Mouse (Mus musculus) midbrain, embryonic 16.5 days (tissue): Measurements from ENCODE around the gene Mapkapk3. TPM values are rescaled to one million over a fixed set of nuclear protein-coding genes. Genes with fewer than 3 reads are reported as not detected.

Experiments
- ATAC-seq: fragments of 200-750 bp; cut with Nextera tagmentation; 2 replicates; pipeline ENCODE4 v1.8.0; 2017; ENCODE audit warnings: moderate TSS enrichment
- H3K27ac ChIP-seq: fragments of 300-500 bp; sonication (generic); 2 replicates; pipeline ENCODE4 v1.5.1; 2014; ENCODE audit warnings: mild to moderate bottlenecking, low read length, mixed read lengths
- H3K27me3 ChIP-seq: fragments of 300-500 bp; sonication (generic); 2 replicates; pipeline ENCODE4 v1.6.1; 2014; ENCODE audit warnings: low read depth, low read length, mixed read lengths; ENCODE audit not compliant: control insufficient read depth, insufficient read depth
- H3K36me3 ChIP-seq: fragments of 300-500 bp; sonication (generic); 2 replicates; pipeline ENCODE4 v1.6.1; 2014; ENCODE audit warnings: mild to moderate bottlenecking, low read length, moderate library complexity, mixed read lengths; ENCODE audit not compliant: control insufficient read depth, insufficient read depth
- H3K4me1 ChIP-seq: fragments of 300-500 bp; sonication (generic); 2 replicates; pipeline ENCODE4 v1.6.1; 2014; ENCODE audit warnings: mild to moderate bottlenecking, low read length, mixed read lengths; ENCODE audit not compliant: control insufficient read depth, insufficient read depth
- H3K4me2 ChIP-seq: fragments of 300-500 bp; sonication (generic); 2 replicates; pipeline ENCODE4 v1.6.1; 2014; ENCODE audit warnings: mild to moderate bottlenecking, low read length, mixed read lengths
- H3K4me3 ChIP-seq: fragments of 300-500 bp; sonication (generic); 2 replicates; pipeline ENCODE4 v1.5.1; 2014; ENCODE audit warnings: low read depth, mild to moderate bottlenecking, low read length, moderate library complexity, mixed read lengths
- H3K9ac ChIP-seq: fragments of 300-500 bp; sonication (generic); 2 replicates; pipeline ENCODE4 v1.6.1; 2014; ENCODE audit warnings: low read depth, low read length, mixed read lengths
- H3K9me3 ChIP-seq: fragments of 300-500 bp; sonication (generic); replicated peaks from 2 replicates; pipeline ENCODE4 v1.6.1; 2014; ENCODE audit warnings: mild to moderate bottlenecking, low read length, mixed read lengths; ENCODE audit not compliant: control insufficient read depth, poor library complexity, severe bottlenecking
- WGBS: fragments of 180-500 bp; shearing (Covaris S2); extraction: QIAGEN DNeasy Blood & Tissue Kit; methylation state at CpG from one replicate; pipeline ENCODE4 v1.1.7; 2014; 5-methylcytosine and 5-hydroxymethylcytosine counted together
- polyA plus RNA-seq: library from polyadenylated mRNA; unstranded; fragments of >200 nt; fragmentation: Nextera tagmentation; extraction: Ambion mirVana; gene quantifications from 2 replicates; pipeline ENCODE4 v1.2.1, GENCODE M21; 2015

The Mapkapk3 gene
- polyA plus RNA-seq, 1 experiment from 2014 or later, result 1.9 TPM

GRCm38 (mm10) chr9:107267721-107268402, 21.8 kb downstream of the Mapkapk3 start:
- H3K36me3 ChIP-seq, result no peaks in the 10 kb centered on the region
- H3K27ac ChIP-seq, result no peak overlapping the region
- no peaks in the 10 kb centered on the region for H3K4me1 ChIP-seq
- no peak overlapping the region for H3K4me3 ChIP-seq
- H3K9me3 ChIP-seq, result no peaks in the 10 kb centered on the region
- 69% methylated on average over 4 of the region's 4 CpGs for WGBS
- no peak overlapping the region for H3K4me2 ChIP-seq
- H3K27me3 ChIP-seq, result no peaks in the 10 kb centered on the region
- no peak for ATAC-seq
- H3K9ac ChIP-seq, result no peak overlapping the region

GRCm38 (mm10) chr9:107267028-107267427, 22.6 kb downstream of the Mapkapk3 start:
- no peaks in the 10 kb centered on the region for H3K27me3 ChIP-seq
- WGBS, result 88% methylated on average over 1 of the region's 1 CpGs
- no peaks in the 10 kb centered on the region for H3K9me3 ChIP-seq
- no peaks in the 10 kb centered on the region for H3K4me1 ChIP-seq
- ATAC-seq, result no peak
- H3K4me3 ChIP-seq, result no peak overlapping the region
- H3K4me2 ChIP-seq, result no peak overlapping the region
- H3K27ac ChIP-seq, result no peak overlapping the region
- no peak overlapping the region for H3K9ac ChIP-seq
- no peaks in the 10 kb centered on the region for H3K36me3 ChIP-seq

- Histone ChIP-seq H3K27ac (no peak overlapping the region), H3K9me3 (no peaks in the 10 kb centered on the region), H3K9ac (no peak overlapping the region), H3K4me1 (no peaks in the 10 kb centered on the region), H3K4me2 (no peak overlapping the region), H3K4me3 (no peak overlapping the region), H3K27me3 (no peaks in the 10 kb centered on the region), H3K36me3 (no peaks in the 10 kb centered on the region)
- 66% methylated on average over 3 of the region's 3 CpGs for WGBS
- ATAC-seq, result no peak
Observed at GRCm38 (mm10) chr9:107264731-107265130, 24.9 kb downstream of the Mapkapk3 start.

GRCm38 (mm10) chr9:107263912-107264311, 25.8 kb downstream of the Mapkapk3 start:
- H3K9me3 ChIP-seq, result no peaks in the 10 kb centered on the region
- no peak overlapping the region for H3K4me2 ChIP-seq
- no peak for ATAC-seq
- H3K9ac ChIP-seq, result no peak overlapping the region
- H3K4me1 ChIP-seq, result no peaks in the 10 kb centered on the region
- H3K27ac ChIP-seq, result no peak overlapping the region
- H3K36me3 ChIP-seq, result no peaks in the 10 kb centered on the region
- WGBS, result 91% methylated on average over 5 of the region's 5 CpGs
- H3K4me3 ChIP-seq, result no peak overlapping the region
- no peaks in the 10 kb centered on the region for H3K27me3 ChIP-seq

- Histone ChIP-seq H3K4me3 (no peak overlapping the region), H3K27me3 (no peaks in the 10 kb centered on the region), H3K36me3 (no peaks in the 10 kb centered on the region), H3K4me1 (no peaks in the 10 kb centered on the region), H3K4me2 (no peak overlapping the region), H3K9ac (no peak overlapping the region), H3K27ac (no peak overlapping the region), H3K9me3 (no peaks in the 10 kb centered on the region)
- 72% methylated on average over 7 of the region's 7 CpGs for WGBS
- no peak for ATAC-seq
Observed at GRCm38 (mm10) chr9:107262375-107262774, 27.3 kb downstream of the Mapkapk3 start.

GRCm38 (mm10) chr9:107261792-107262191, 27.9 kb downstream of the Mapkapk3 start:
- 79% methylated on average over 6 of the region's 6 CpGs for WGBS
- no peaks in the 10 kb centered on the region for H3K36me3 ChIP-seq
- no peak overlapping the region for H3K4me2 ChIP-seq
- H3K9me3 ChIP-seq, result no peaks in the 10 kb centered on the region
- H3K27ac ChIP-seq, result no peak overlapping the region
- ATAC-seq, result no peak
- no peak overlapping the region for H3K9ac ChIP-seq
- no peaks in the 10 kb centered on the region for H3K4me1 ChIP-seq
- no peak overlapping the region for H3K4me3 ChIP-seq
- H3K27me3 ChIP-seq, result no peaks in the 10 kb centered on the region

- Histone ChIP-seq H3K4me3 (no peak overlapping the region), H3K27ac (no peak overlapping the region), H3K36me3 (no peaks in the 10 kb centered on the region), H3K4me2 (no peak overlapping the region), H3K27me3 (no peaks in the 10 kb centered on the region), H3K9ac (no peak overlapping the region), H3K4me1 (peaks cover 2% of the 10 kb centered on the region), H3K9me3 (no peaks in the 10 kb centered on the region)
- WGBS, result 62% methylated on average over 8 of the region's 8 CpGs
- no peak for ATAC-seq
Observed at GRCm38 (mm10) chr9:107260836-107261235, 28.8 kb downstream of the Mapkapk3 start.

GRCm38 (mm10) chr9:107260429-107260828, 29.2 kb downstream of the Mapkapk3 start:
- no peak for ATAC-seq
- Histone ChIP-seq H3K4me3 (no peak overlapping the region), H3K9ac (no peak overlapping the region), H3K4me1 (peaks cover 6% of the 10 kb centered on the region), H3K4me2 (no peak overlapping the region), H3K27ac (no peak overlapping the region), H3K27me3 (no peaks in the 10 kb centered on the region), H3K9me3 (no peaks in the 10 kb centered on the region), H3K36me3 (no peaks in the 10 kb centered on the region)
- WGBS, result 47% methylated on average over 2 of the region's 2 CpGs

GRCm38 (mm10) chr9:107259571-107259970, 30.1 kb downstream of the Mapkapk3 start:
- no peak overlapping the region for H3K27ac ChIP-seq
- H3K4me1 ChIP-seq, result peaks cover 14% of the 10 kb centered on the region
- H3K4me3 ChIP-seq, result no peak overlapping the region
- ATAC-seq, result no peak
- H3K9me3 ChIP-seq, result no peaks in the 10 kb centered on the region
- no peaks in the 10 kb centered on the region for H3K27me3 ChIP-seq
- 78% methylated on average over 6 of the region's 6 CpGs for WGBS
- no peaks in the 10 kb centered on the region for H3K36me3 ChIP-seq
- H3K4me2 ChIP-seq, result no peak overlapping the region
- H3K9ac ChIP-seq, result no peak overlapping the region
